Mouse (Mus musculus) olfactory bulb, adult 2 months (tissue): ENCODE data around the gene Ccdc102a. TPM values are rescaled to one million over a fixed set of nuclear protein-coding genes. Genes with fewer than 3 reads are reported as not detected.

ENCODE experiments used
- H3K27ac ChIP-seq: fragments of 200-500 bp; 2 replicates; pipeline ENCODE4 v1.5.1; 2012; ENCODE audit warnings: low read depth, low read length; ENCODE audit not compliant: insufficient read depth
- H3K4me1 ChIP-seq: fragments of 200-500 bp; 2 replicates; pipeline ENCODE4 v1.6.1; 2012; ENCODE audit warnings: low read length; ENCODE audit not compliant: control insufficient read depth, insufficient read depth
- H3K4me3 ChIP-seq: fragments of 200-500 bp; 2 replicates; pipeline ENCODE4 v1.5.1; 2012; ENCODE audit warnings: mild to moderate bottlenecking, low read depth, low read length, moderate library complexity; ENCODE audit not compliant: insufficient read depth
- CTCF ChIP-seq: fragments of 200-500 bp; IDR thresholded peaks from 2 replicates; pipeline ENCODE4 v1.5.1; 2012; ENCODE audit warnings: low read depth, mild to moderate bottlenecking, low read length, moderate library complexity; ENCODE audit not compliant: insufficient read depth
- POLR2A ChIP-seq: fragments of 200-500 bp; IDR thresholded peaks from 2 replicates; pipeline ENCODE4 v1.6.1; 2012; ENCODE audit warnings: mild to moderate bottlenecking, low read depth, low read length, moderate library complexity; ENCODE audit not compliant: insufficient read depth
- WGBS: fragments of 180-500 bp; shearing (Covaris S2); methylation state at CpG from one replicate; pipeline ENCODE4 v1.1.7; 2018; 5-methylcytosine and 5-hydroxymethylcytosine counted together
- polyA plus RNA-seq: library from polyadenylated mRNA; stranded (reverse); fragments of >200 nt; gene quantifications from 2 replicates; pipeline ENCODE4 v1.2.4, GENCODE M21; 2012; ENCODE audit warnings: low replicate concordance; ENCODE audit not compliant: missing spikeins, insufficient read depth, insufficient read length

Ccdc102a gene
- polyA plus RNA-seq, 1 experiment: not detected

DNA sequence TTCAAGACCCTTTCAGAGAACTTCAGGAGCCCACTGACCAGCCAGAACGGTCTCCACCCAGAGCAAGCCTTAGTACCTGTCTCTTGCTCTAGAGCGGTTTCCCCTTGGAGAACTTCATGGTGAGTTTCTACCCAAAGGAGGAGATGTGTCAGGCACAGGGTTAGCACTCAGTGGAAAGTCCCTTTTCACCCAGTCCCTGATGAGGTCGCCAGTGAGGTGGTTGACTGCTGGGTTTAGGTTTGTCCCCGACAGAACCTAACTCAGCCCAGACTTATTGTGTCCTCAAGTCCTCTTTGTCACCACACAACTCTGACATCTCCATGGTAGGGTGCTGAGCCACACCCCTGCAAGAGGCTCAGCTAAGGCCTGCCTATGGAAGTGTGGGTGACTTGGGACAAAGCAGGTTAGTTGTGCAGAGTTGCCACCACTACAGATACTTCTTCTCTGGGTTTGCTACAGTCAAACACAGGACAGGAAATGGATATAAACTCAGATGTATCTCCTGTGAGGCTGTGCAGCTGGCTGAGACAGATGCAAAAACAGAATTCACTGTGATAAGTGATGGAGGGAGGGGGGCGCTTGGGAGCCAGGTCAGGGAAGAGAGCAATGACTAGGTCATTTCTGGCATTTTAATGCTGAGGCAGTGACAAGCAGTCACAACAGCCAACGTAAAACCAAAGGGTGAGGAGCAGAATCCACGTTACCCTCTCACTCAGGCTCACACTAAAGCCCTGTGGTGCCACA, 35.9 kb upstream of the Ccdc102a start:
- WGBS: 79% methylated on average over 7 of the region's 7 CpGs
- H3K4me3 ChIP-seq: no peak overlapping the region
- TF ChIP-seq CTCF (no peak), POLR2A (no peak)

GRCm38 (mm10) chr8:94952086-94952485, 34.2 kb upstream of the Ccdc102a start:
- no peak for TF ChIP-seq CTCF
- TF ChIP-seq POLR2A: no peak
- WGBS: 77% methylated on average over 5 of the region's 5 CpGs
- H3K27ac ChIP-seq: no peak overlapping the region
- no peak overlapping the region for H3K4me3 ChIP-seq
- H3K4me1 ChIP-seq: peaks cover 7% of the 10 kb centered on the region

More for the DNA sequence above, 35.9 kb upstream of the Ccdc102a start:
- H3K4me1 ChIP-seq: peaks cover 7% of the 10 kb centered on the region
- no peak overlapping the region for H3K27ac ChIP-seq

- Histone ChIP-seq H3K27ac (no peak overlapping the region), H3K4me3 (no peak overlapping the region), H3K4me1 (peaks cover 11% of the 10 kb centered on the region)
- 80% methylated on average over 5 of the region's 5 CpGs for WGBS
- TF ChIP-seq CTCF: no peak
- TF ChIP-seq POLR2A: no peak
These were observed 32.6 kb upstream of the Ccdc102a start for GRCm38 (mm10) chr8:94950458-94950857.

GRCm38 (mm10) chr8:94950046-94950445, 32.1 kb upstream of the Ccdc102a start:
- Histone ChIP-seq H3K4me3 (no peak overlapping the region), H3K27ac (no peak overlapping the region), H3K4me1 (peaks cover 11% of the 10 kb centered on the region)
- 17% methylated on average over 4 of the region's 4 CpGs for WGBS
- TF ChIP-seq POLR2A (no peak), CTCF (peak; percentile 41)

GRCm38 (mm10) chr8:94949010-94949409, 31.1 kb upstream of the Ccdc102a start:
- no peak overlapping the region for H3K4me3 ChIP-seq
- WGBS: 94% methylated on average over 4 of the region's 4 CpGs
- TF ChIP-seq CTCF (no peak), POLR2A (no peak)
- H3K27ac ChIP-seq: no peak overlapping the region
- H3K4me1 ChIP-seq: peaks cover 4% of the 10 kb centered on the region

- TF ChIP-seq CTCF: no peak
- TF ChIP-seq POLR2A: no peak
- WGBS: 75% methylated on average over 4 of the region's 4 CpGs
- no peak overlapping the region for H3K4me3 ChIP-seq
- peaks cover 4% of the 10 kb centered on the region; the same call in 1 of the 2 replicates for H3K4me1 ChIP-seq
- H3K27ac ChIP-seq: no peak overlapping the region
These were observed 30.5 kb upstream of the Ccdc102a start for GRCm38 (mm10) chr8:94948421-94948820.

DNA sequence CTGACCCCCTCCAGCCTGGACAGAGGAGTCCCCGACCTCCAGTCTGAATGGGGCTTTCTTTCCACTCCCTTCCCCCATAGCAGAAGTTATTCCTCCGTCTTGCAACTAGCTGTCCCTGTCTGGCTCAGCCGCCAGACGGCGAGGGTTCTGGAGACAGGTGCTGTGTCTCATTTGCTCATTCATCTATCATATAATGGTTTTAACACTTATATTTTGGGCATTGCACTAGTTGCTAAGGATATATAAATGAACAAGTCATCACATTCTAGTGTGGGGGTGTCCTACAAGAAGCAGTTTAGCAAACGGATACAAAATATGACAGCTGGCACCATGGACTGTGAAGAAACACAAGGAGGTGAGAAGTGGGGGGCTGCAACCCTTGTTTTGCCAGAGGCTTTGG, 27.3 kb upstream of the Ccdc102a start:
- H3K27ac ChIP-seq: no peak overlapping the region
- H3K4me3 ChIP-seq: no peak overlapping the region
- no peak for TF ChIP-seq POLR2A
- TF ChIP-seq CTCF: no peak
- peaks cover 4% of the 10 kb centered on the region; the same call in 1 of the 2 replicates for H3K4me1 ChIP-seq
- 57% methylated on average over 6 of the region's 6 CpGs for WGBS

GRCm38 (mm10) chr8:94942566-94942965, 24.7 kb upstream of the Ccdc102a start:
- TF ChIP-seq CTCF (peak; percentile 91), POLR2A (no peak)
- 16% methylated on average over 6 of the region's 6 CpGs for whole genome bisulfite sequencing
- Histone ChIP-seq H3K4me3 (no peak overlapping the region), H3K27ac (no peak overlapping the region), H3K4me1 (peaks cover 4% of the 10 kb centered on the region; the same call in 1 of the 2 replicates)

DNA sequence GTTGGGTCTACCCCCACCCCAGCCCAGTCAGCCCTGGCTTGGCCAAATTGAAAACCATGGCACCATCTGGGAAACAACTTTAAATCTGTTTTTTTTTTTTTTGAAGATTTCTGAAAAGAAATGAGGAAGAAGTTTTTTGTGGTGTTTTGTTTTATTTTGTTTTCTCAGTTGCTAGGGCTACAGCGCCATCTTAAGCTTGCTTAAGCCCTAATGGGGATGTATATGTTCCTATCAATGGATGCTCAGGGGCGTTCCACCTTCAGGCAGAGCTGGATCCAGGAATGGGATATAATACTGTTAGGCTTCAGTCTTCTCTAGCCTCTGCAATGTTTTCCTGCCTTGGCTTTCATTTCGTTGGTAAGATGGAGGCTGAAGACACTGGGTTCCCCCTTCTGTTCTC, 17.3 kb upstream of the Ccdc102a start:
- TF ChIP-seq POLR2A: no peak
- no peak for TF ChIP-seq CTCF
- H3K4me3 ChIP-seq: no peak overlapping the region
- no peaks in the 10 kb centered on the region for H3K4me1 ChIP-seq
- 71% methylated on average over 3 of the region's 3 CpGs for WGBS
- no peak overlapping the region for H3K27ac ChIP-seq
